Mouse (Mus musculus) activated CD4-positive, CD25-positive, alpha-beta regulatory T cell, adult 4 months (primary cell): ENCODE results near the gene Gm49339. TPM values are rescaled to one million over a fixed set of nuclear protein-coding genes. Genes with fewer than 3 reads are reported as not detected.
"Not testable (repeated sequence)": the region's sequence is repeated elsewhere in the genome, so short reads cannot be mapped to it uniquely, and the experiment has no call there.

Source experiments
- ATAC-seq: one replicate; pipeline ENCODE4 v1.8.0; 2017
- polyA plus RNA-seq, 2 experiments: library from polyadenylated mRNA; unstranded; fragments of 100-300 nt; shearing (Covaris generic); gene quantifications; one replicate each; pipeline ENCODE4 v1.2.1; 2017

Gm49339 gene
- 10 to 100 TPM; 32.1 to 69.5 TPM for polyA plus RNA-seq

- ATAC-seq = peak; percentile 92
These were observed at the start of gene Gm49339, which contains the start of gene Lilr4b for GRCm38 (mm10) chr10:51480397-51480796. Gm49339 (plus strand) TSS chr10:51480612. Lilr4b (plus strand) TSS chr10:51480632.

GRCm38 (mm10) chr10:51432940-51433339 is 47.5 kb upstream of the Gm49339 start:
- ATAC-seq = no peak

- no peak for ATAC-seq
These were observed 44.7 kb upstream of the Gm49339 start for GRCm38 (mm10) chr10:51435684-51436083.

- ATAC-seq = no peak
These were observed 28.8 kb upstream of the Gm49339 start for GRCm38 (mm10) chr10:51451610-51452009.

- ATAC-seq = peak; percentile 67
These were observed 26.7 kb upstream of the Gm49339 start for GRCm38 (mm10) chr10:51453616-51454298.

GRCm38 (mm10) chr10:51454365-51454764 is 26.0 kb upstream of the Gm49339 start:
- ATAC-seq = peak; percentile 74

- no peak for ATAC-seq
These were observed 24.6 kb upstream of the Gm49339 start for GRCm38 (mm10) chr10:51455762-51456161.

GRCm38 (mm10) chr10:51456369-51456768 is 24.0 kb upstream of the Gm49339 start:
- ATAC-seq = no peak

GRCm38 (mm10) chr10:51463800-51464199 is 16.6 kb upstream of the Gm49339 start:
- ATAC-seq = not testable (repeated sequence)

- ATAC-seq = peak; percentile 94
These were observed 10.3 kb downstream of the Gm49339 start, which contains the start of gene Lilrb4a for GRCm38 (mm10) chr10:51490691-51491090. Lilrb4a (plus strand) TSS chr10:51490956.

- ATAC-seq = peak; percentile 65
These were observed 39.6 kb downstream of the Gm49339 start for GRCm38 (mm10) chr10:51520021-51520420.

- no peak for ATAC-seq
These were observed 41.0 kb downstream of the Gm49339 start for GRCm38 (mm10) chr10:51521453-51521852.

GRCm38 (mm10) chr10:51526090-51526489 is 45.7 kb downstream of the Gm49339 start:
- ATAC-seq = no peak

GRCm38 (mm10) chr10:51526633-51527032 is 46.2 kb downstream of the Gm49339 start:
- ATAC-seq = no peak

- no peak for ATAC-seq
These were observed 48.5 kb downstream of the Gm49339 start for GRCm38 (mm10) chr10:51528840-51529434.

- no peak for ATAC-seq
These were observed 49.1 kb downstream of the Gm49339 start for GRCm38 (mm10) chr10:51529497-51529896.

GRCm38 (mm10) chr10:51530813-51531212 is 50.4 kb downstream of the Gm49339 start:
- no peak for ATAC-seq

Other genes starting within 250 kb of the Gm49339 start
- 10 to 100 TPM; 40.3 to 56.1 TPM for gene Lilr4b, start within 50 bp of the Gm49339 start, polyA plus RNA-seq
- 10 to 100 TPM; 48.9 to 65.3 TPM for gene Lilrb4a, start 10.3 kb downstream of the Gm49339 start, polyA plus RNA-seq
- not detected for gene Fam162b, start 109.9 kb downstream of the Gm49339 start, polyA plus RNA-seq
- gene Gprc6a, start 150.8 kb downstream of the Gm49339 start, polyA plus RNA-seq = not detected
- gene Rfx6, start 197.1 kb downstream of the Gm49339 start, polyA plus RNA-seq = not detected